Mouse (Mus musculus): Measurements from ENCODE around the gene Ackr2.

Ackr2 gene

DNA sequence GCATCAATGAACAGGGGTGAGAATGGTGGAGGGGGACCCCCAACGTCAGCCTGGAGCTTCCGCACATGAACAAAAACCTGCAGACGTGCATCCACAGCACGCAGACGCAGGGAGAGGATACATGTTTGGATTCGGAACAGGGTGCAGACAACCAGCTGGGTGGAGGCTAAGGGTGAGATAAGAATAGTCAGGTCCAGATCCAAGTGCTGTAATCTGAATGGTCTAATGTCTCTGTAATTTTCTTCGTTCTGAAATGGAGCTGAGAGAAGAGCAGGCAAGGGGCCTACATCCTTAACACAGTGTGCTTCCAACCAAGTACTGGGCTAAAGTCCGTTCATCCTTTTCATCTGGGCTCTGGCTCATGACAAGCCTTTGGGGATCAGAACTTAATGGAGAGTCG lies 6.9 kb upstream of the Ackr2 start:
- no peak for DNase-seq (ENCODE audit: low read depth, low spot score)

DNA sequence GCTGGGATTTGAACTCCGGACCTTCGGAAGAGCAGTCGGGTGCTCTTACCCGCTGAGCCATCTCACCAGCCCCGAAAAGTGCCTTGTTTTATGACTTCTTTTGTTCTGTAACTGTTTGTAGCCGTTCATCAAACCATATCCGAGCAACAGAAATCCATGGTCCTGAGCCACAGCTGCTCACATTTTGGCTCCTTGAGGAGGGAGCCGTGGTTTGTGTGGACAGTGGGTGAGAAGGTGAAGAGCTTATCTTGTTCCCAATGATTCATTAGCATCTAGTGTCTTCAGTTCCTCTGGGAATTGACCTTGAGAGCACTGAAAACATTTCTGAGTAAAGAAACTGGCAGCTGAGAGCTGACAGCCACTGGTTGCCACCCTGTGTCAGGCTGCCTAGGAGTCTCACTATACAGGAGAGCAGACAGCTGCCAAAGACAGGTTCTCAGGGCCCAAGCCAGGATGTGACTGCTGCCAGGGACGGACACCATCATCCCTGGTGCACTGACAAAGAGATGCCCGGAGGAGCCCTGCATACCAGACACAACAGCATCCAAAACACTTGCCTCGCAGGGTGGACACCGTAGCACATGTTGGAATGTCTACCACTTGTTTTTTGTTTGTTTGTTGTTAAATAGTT lies 6.0 kb upstream of the Ackr2 start:
- DNase-seq (ENCODE audit: low read depth, low spot score) = peak; percentile 49

DNA sequence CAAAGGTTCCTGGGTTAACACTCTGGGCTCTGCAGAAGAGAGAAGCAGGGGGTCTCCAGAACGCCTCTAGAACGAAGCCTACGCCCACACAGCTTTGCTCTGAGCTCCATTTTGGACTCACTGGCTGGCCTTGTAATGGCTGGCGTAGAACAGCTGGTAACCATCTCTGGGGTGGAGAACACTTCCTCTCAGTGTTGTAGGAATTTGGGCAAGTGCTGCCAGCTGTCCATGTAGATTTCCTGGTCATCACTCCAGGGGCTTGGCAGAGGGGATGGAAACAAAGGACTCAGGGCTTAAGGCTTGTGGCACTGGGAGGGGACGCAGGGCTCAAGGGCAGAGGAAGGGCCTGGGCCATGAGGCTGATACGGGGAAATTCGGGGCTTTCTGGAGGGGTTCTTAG lies 3.7 kb upstream of the Ackr2 start:
- DNase-seq (ENCODE audit: low read depth, low spot score) = no peak

DNA sequence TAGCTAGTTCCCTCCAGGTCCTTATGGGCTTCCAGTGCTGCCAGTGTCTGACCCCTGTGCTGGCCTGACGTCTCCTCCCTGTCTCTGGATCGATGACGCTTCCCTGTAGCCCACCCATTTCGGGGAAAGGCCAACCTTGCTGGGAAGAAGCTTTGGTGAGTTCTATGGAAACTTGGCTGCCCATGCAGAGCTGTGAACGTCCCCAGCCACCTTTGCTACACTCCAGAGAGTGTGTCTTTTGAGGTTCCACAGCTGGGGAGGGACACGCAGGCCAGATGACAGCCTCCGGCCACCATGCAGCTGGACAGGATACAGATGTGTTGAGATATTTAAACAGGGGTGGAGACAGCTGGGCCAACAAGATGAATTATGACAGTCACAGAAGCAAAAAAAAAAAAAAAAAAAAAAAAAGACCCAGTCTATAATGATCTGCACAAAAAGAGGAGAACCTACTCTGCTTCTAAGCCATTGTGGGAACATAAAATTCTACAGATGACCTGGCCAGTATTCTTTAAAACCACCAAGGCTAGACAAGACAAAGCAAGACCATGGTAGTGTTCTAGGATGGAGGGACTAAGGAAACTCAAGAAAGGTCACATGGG lies 2.7 kb upstream of the Ackr2 start:
- DNase-seq (ENCODE audit: low read depth, low spot score) = no peak

DNA sequence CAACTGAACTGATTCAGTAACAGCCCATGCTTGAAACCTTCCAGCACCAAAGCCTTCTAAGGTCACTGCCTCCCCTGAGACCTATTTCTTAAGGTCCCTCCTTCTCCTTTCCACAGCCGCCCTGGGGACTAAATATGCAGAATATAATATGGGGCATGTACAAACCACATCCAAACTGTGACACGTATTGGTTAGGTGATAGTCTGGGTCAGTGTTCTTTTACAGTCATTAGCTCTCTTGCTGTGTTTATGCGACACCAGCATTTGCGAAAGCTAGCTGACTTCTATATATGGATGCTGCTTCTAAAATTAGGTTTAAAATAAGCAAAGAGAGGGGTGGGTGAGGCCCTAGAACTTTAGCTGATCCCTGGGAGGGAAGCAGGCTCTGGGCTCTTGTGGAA lies 1.3 kb upstream of the Ackr2 start:
- DNase-seq (ENCODE audit: low read depth, low spot score) = no peak

DNA sequence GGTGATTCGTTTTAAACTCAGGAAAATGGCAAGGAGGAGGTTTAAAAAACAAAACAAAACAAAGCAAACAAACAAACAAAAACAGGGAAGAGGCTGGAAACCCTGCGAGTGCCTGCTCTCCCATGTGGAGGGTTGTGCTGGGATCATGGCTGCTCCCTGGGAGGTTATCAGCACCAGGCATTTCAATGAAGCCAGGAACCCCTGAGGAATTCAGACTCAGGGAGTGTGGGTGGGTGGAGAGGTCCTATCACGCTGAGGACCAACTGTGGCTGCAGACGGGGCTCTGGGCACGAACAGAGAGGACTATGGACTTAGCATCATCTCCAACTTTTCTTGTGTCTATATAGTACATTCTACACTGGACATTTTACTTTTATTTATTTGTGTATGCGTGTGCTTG lies 1.2 kb downstream of the Ackr2 start:
- no peak for DNase-seq (ENCODE audit: low read depth, low spot score)

DNA sequence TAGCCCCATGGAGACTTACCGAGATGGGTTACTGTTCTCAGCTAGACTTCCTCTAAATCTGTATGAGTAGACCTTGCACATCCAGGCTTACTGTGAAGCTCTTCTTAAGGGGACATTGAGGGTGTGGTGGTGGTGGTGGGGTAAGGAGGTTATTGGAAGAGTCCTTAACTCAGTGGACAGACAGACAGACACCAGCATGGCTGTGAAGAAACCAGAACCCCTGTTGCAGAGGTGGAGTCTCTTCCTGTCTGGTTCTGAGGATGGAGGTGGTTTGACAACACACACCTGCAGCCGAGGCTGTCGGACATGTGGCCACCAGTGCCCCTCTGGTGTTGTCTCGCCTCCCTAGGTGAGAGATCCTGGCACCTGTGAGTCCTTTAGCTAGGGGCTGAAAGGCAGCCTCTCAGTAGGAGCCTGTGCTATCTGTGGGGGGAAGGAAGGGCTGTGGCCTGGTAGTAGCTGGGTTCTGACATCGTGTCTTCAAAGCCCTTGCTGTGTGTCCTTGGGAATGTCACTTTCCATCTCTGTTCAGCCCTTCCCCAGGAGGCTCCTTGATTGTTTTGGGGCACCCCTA lies 2.2 kb downstream of the Ackr2 start:
- no peak for DNase-seq (ENCODE audit: low read depth, low spot score)

DNA sequence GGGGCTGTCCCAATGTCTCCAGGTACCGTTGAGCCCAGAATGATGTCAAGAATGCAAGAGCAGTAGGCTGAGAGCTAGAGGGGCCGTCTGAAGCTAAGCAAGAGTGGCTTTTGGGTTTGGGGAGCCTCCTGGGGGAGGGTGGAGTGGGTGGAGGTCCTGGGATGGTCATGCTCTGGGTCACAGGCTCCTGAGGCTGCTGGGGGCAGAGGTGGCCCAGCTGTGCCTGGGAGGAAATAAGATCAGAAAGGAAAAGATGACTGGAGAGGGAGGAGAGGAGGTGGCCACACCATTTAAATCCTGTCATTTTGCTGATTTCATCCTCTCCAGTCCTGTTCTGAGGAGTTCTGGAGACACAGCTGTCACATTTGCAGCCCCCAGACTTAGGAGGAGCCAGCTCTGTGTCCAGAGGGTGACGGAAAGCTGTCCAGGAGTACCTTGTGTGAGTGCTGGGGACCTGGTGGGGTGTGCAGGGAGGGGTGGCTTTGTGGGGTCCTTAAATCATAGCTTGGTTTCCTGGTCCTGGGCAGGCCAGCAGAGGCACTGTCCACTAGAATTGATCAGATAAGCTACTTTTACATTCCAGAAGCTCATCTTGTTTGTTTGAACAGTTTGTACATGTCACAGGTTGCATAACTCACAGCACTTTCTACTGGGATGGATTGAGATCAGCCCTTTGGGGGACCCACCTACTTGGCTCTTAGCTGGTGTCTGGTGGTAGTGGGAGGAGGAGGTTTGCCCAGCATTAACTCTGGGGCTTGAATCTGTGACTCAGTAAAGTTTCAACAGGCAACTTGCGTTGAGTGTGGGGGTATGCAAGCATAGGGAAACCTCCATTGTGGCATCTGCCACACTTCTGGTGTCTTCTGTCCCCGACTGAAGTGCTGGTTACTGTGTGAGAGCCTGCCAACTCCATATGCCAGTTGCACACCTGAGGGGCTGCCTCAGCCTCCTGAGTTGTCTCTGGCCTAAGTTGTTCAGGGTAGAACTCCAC lies 3.9 kb downstream of the Ackr2 start:
- DNase-seq (ENCODE audit: low read depth, low spot score) = no peak

DNA sequence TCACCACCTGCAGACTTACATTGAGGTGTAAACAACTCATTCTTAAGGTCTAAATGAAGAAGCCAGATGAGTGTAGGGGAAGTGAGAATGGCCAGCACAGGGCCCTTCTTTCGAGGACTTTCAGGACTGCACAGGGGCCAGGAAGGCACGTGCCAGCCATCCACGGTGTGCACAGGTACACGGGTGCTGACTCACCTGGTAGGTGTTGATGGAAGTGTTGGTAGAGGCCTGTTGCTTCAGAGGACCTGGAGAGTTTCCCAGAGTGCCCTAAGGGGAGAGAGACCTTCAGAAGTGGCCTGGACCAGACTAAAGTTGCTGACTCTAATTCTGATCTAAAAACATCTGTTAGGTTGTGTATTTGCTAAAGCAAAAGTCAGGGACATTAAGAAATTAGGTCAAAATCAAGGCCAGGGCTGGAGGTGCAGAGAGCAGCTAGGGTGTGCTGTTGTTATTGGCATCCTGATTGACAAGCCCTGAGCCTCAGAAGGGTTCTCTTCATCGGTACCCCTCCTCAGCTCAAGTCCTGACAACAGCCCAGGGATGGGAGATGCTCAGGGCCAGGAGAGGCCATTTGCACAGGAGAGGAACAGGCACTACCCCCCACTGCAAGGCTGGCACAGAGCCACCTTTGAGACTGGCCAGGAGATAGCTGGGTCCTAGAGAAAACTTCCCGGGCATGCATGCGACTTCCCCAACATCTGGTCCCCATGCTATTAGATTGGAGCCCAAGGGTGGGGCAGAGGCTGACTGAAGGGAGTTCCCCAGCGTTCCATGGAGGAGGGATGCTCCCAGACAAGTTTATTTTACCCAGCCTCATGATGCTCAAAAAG lies 5.5 kb downstream of the Ackr2 start:
- peak; percentile 52 for DNase-seq (ENCODE audit: low read depth, low spot score)

DNA sequence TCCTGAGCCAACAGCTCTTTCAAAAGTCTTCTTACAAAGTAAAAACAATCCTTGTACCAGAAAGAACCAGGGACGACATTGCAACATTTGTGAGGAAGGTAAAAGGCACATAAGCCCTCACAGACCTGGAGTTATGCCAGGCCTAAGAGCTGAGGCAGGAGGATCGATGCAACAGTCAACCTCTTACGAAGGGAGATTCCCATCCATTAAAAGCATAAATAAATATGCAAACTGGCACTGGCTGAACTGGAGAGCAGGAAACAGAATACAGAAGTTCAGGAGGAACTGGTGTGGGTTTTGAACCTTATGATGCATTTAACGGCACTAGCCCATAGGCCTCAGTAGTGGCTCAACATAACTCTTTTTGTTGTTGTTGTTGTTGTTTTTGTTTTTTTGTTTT lies 6.2 kb downstream of the Ackr2 start:
- DNase-seq (ENCODE audit: low read depth, low spot score) = no peak

DNA sequence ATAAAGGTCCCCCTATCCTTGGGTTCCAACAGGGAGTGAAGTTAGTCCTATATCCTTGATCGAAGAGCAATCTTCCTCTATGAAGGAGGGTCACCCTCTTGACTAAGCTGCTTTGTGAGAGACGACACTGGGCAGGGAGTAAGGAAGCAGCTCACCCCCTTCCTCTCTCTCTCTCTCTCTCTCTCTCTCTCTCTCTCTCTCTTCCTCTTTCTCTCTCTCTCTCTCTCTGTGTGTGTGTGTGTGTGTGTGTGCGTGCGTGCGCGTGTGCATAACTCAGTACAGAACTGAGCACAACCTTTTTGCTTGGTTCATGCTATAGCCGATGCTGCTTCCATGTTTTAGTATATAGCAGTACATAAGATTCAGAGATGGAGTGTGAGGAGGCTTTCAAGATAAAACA lies 6.8 kb downstream of the Ackr2 start:
- DNase-seq (ENCODE audit: low read depth, low spot score) = no peak

DNA sequence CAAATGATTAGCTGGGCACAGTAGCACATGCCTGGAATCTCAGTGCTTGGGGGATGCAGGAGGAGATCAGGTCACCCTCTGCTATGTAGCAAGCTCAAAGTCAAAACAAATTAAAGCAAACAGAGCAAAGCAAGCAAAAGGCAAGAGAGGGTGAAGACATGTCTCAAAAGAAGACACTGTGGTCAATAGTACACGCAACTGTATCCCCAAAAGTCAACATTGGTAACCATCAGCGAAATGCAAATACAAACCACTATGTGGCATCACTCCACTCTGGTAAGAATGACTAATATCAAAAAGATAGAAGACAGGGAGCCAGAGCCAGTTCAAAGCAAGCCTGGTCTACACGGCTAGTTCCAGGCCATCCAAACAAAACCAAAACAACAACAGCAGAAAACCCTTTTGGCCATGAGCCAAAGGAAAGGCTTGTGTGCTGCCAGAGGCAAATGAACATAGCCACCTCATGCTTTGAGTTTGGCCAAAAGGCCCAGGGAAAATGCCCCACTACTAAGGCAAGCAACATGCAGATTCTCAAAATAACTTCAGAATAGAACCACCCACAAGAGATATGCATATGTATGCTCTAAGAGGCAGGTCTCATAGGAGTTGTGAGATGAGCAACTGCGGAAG lies 7.5 kb downstream of the Ackr2 start:
- DNase-seq (ENCODE audit: low read depth, low spot score) = no peak

DNA sequence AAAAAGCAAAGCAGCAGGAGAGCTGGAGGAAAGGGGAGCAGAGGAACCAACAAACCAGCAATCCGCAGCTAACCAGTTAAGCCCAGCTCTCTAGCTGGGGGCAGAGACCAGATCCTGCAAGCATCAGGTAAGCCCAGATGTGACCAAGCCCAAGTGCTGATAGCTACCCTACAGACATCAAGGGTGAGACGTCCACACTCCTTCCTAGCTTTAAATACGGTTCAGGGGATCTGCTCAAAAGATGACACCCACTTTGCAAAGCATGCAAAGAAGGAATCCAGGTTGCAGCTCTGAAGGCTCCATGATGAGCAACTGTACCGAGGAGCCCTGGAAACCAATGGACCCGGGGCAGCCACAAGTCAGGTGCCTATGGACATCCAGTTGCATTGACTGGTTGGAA lies 8.3 kb downstream of the Ackr2 start:
- no peak for DNase-seq (ENCODE audit: low read depth, low spot score)

DNA sequence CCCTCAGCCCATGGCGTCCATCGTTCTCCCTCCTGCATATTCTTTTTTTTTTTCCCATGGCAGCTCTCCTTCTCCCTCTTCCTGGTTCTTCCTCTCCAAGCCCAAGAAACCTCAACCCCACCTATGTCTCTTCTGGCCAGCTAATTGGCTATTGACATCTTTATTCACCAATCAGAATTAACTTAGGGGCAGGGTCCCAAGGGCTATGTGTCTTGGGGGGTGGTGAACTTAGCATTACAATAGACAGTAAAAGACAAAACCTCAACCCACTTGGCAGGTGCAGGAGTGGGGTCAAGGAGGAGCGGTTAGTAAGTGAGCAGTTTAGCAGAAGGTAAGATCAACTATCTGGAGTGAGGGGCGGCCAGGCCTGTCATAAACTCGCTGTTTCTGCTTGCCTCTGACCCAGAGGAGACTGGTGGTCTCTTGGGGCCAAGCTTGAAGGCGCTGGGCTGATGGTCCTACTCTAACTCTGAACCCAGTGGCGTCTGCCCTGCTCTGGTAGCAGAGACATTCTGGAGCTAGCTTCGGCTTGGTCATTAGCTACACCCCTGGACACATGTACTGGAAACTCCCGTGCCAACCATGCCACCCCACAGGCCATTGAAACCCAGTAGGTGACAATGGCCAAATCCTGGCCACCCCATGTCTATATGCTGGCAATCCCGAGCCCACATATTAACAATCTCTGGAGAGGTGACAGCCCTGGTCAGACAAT lies 9.4 kb downstream of the Ackr2 start:
- no peak for DNase-seq (ENCODE audit: low read depth, low spot score)

DNA sequence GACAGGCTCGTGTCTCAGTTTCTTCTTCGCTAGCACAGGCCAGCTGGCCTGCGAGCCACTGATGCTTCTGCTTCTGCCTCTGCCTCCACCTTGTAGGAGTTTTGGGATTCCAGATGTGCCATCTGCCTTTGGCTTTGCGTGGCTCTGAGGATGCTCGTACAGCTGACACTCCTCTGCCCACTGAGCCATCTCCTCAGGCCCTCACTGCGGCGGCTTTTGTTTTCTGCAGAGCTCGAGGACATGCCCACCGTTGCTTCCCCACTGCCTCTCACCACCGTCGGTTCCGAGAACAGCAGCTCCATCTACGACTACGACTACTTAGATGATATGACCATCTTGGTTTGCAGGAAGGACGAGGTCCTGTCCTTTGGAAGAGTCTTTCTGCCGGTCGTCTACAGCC lies 10.2 kb downstream of the Ackr2 start:
- no peak for DNase-seq (ENCODE audit: low read depth, low spot score)

DNA sequence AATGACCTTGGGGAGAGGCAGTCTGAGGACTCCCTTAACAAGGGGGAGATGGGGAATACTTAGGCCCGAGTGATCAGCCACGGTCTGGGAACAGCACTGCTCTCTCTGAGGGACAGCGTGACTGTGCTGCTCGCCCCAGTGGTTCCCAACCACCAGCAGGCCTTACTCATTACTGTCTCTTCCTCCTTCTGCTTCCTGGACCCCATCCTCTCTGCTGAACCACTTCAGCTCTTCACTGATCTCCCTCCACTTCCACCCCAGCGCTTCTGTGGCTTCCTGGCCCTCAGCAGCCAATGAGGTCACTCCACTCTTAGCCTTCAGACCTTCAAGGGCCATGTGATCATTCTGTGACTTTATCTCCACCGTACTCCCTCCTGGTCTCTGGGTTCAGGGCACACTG lies 11.5 kb downstream of the Ackr2 start:
- DNase-seq (ENCODE audit: low read depth, low spot score) = no peak

DNA sequence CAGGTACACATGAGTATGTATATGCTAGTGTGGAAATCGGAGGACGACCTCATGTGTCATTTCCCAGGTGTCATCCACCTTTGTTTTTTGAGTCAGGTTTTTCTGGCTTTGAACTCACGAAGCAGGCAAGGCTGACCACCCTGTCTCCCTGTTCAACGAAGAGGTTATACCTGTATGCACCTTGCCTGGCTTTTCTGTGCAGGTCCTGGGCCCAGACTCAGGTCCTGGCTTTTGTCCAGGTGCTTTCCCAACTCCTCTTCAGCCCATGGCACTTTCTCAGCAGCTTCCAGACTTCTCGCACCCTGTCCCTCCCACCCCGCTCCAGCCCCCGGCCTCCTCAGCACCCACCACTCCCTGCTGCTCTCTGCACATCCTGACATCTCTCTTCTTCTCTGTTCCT lies 13.0 kb downstream of the Ackr2 start:
- DNase-seq (ENCODE audit: low read depth, low spot score) = no peak

DNA sequence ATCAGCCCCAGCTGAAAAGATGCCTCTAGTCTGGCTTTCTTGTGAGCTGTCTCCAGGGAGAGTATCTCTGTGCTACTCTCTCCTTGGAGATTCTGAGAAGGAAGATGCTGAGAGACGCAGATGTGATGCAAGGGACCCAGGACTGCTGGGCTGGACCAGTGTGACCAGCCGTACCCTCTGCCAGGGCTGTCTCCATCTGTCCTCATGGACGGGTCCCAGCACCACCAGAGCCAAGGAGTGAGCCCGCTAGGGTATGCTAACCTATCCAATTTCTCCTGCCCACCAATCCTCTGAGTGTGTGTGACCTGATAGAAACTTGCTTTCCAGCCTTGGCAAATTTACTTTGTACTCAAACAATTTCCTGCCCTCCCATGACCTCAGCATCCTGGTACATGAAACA lies 14.6 kb downstream of the Ackr2 start:
- no peak for DNase-seq (ENCODE audit: low read depth, low spot score)

DNA sequence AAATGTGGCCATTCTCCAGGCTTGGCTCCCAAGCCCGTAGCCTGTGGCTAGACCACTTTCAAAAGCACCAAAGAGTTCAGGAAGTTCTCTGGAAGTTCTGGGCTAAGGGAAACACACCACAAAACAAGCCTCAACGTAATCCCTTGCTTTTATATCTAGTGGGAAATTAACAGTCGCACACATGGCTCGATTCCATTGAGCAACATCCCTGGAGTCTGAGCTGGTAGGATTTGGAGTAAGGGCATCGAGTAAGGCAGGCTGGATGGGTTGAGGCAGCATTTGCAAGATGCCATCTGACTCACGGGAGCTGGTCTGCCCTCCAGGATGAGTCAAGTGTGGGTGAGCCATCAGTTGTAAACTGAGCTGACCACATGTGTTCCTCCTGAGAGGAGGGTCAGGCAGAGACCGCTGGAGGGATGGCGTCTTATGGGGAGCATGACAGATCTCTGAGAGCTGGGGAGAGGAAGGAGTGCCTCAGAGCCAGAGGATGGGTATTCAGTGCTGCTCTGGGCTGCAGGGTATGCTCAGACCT lies 16.1 kb downstream of the Ackr2 start:
- peak; percentile 90 for DNase-seq (ENCODE audit: low read depth, low spot score)

DNA sequence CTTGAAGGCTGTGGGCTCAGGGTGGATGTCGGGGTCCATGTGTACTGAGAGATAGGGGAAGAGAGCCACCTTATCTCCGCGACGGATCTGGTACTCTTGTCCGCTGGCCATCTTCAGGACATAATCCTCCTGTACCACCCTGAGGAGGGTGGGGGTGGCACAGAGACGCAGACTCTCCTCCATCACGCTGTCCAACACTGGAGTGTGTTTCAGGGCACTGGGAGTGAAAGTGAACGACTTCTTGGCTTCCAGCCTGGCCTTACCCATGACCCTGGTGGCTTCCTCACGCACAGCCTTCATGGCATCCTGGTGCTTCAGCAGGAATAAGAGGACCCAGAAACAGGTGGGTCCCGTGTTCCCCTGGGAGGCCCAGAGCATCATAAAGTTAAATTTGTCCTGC lies 16.9 kb downstream of the Ackr2 start:
- DNase-seq (ENCODE audit: low read depth, low spot score) = no peak

Measured in 3T3-L1 (cell line).